Mouse (Mus musculus) CH12.LX (cell line): ENCODE measurements at regions not wholly inside any gene's neighbourhood (a gene's known extent, or its start where the extent isn't known, plus 50 kb on each side); places are given as distances from the start of the nearest gene placed in this dataset.

Source experiments
- DNase-seq: peaks from one replicate; pipeline ENCODE4 v3.0.0-alpha.2; 2013; ENCODE audit errors: extremely low read depth
- H3K27ac ChIP-seq: 2 replicates; pipeline ENCODE4 v1.5.1; 2012; ENCODE audit warnings: low read depth, mild to moderate bottlenecking, control low read depth, moderate library complexity; ENCODE audit not compliant: insufficient read depth
- H3K27me3 ChIP-seq: replicated peaks from 2 replicates; pipeline ENCODE3; 2012; ENCODE audit warnings: inconsistent platforms
- H3K36me3 ChIP-seq, 2 experiments: replicated peaks in 1 of 2; 2 replicates each; pipeline versions ENCODE3 to v1.6.1; 2012; ENCODE audit warnings: inconsistent platforms in 1 of 2, low read length in 1 of 2, mild to moderate bottlenecking in 1 of 2, mixed read lengths in 1 of 2, moderate library complexity in 1 of 2; ENCODE audit not compliant: control insufficient read depth in 1 of 2, insufficient read depth in 1 of 2
- H3K4me1 ChIP-seq, 2 experiments: 2 replicates each; pipeline ENCODE4 v1.6.1; 2012; ENCODE audit warnings: inconsistent platforms in 1 of 2, moderate library complexity in 1 of 2; ENCODE audit not compliant: insufficient read depth in 2 of 2, control insufficient read depth in 1 of 2
- H3K4me2 ChIP-seq: 2 replicates; pipeline ENCODE4 v1.6.1; 2012; ENCODE audit warnings: low read depth, mild to moderate bottlenecking, control low read depth; ENCODE audit not compliant: poor library complexity, insufficient read depth, severe bottlenecking
- H3K4me3 ChIP-seq, 3 experiments: fragments of 150-350 bp in 1 of 3; sonication (generic) in 1 of 3; replicated peaks in 1 of 3; 2 replicates each; pipeline versions ENCODE3 to v1.5.1; 2011 to 2012; ENCODE audit warnings: low read depth in 2 of 3, low read length in 2 of 3, mild to moderate bottlenecking in 2 of 3, moderate library complexity in 2 of 3, control low read depth in 1 of 3, improper control_type of control experiment in 1 of 3, inconsistent platforms in 1 of 3, mixed read lengths in 1 of 3; ENCODE audit not compliant: poor library complexity in 1 of 3
- H3K79me2 ChIP-seq: replicated peaks from 2 replicates; pipeline ENCODE4 v1.6.1; 2012; ENCODE audit warnings: mild to moderate bottlenecking, moderate library complexity; ENCODE audit not compliant: control insufficient read depth, poor library complexity, insufficient read depth, severe bottlenecking; ENCODE audit errors: extremely low read depth
- H3K9ac ChIP-seq: 2 replicates; pipeline ENCODE4 v1.6.1; 2012; ENCODE audit warnings: low read depth, mild to moderate bottlenecking, control low read depth, moderate library complexity; ENCODE audit not compliant: insufficient read depth
- H3K9me3 ChIP-seq: replicated peaks from 2 replicates; pipeline ENCODE3; 2012; ENCODE audit warnings: low read length, inconsistent platforms, mixed read lengths
- BHLHE40 ChIP-seq: IDR thresholded peaks from 2 replicates; pipeline ENCODE4 v1.6.1; 2011; ENCODE audit warnings: mild to moderate bottlenecking, low read depth, low read length, improper control_type of control experiment
- CHD1 ChIP-seq: IDR thresholded peaks from 2 replicates; pipeline ENCODE4 v1.6.1; 2012; ENCODE audit warnings: low read depth, low read length, improper control_type of control experiment, inconsistent platforms
- E2F4 ChIP-seq: IDR thresholded peaks from 2 replicates; pipeline ENCODE4 v1.6.1; 2011; ENCODE audit warnings: low read depth, low read length, improper control_type of control experiment; ENCODE audit not compliant: insufficient replicate concordance
- EP300 ChIP-seq: IDR thresholded peaks from 2 replicates; pipeline ENCODE4 v1.6.1; 2011; ENCODE audit warnings: low read length, improper control_type of control experiment
- GABPA ChIP-seq: IDR thresholded peaks from 2 replicates; pipeline ENCODE4 v1.6.1; 2012; ENCODE audit warnings: low read depth, low read length, improper control_type of control experiment, inconsistent platforms; ENCODE audit not compliant: insufficient replicate concordance
- HCFC1 ChIP-seq: IDR thresholded peaks from 2 replicates; pipeline ENCODE4 v1.6.1; 2012; ENCODE audit warnings: low read depth, mild to moderate bottlenecking, inconsistent platforms, low read length, improper control_type of control experiment
- IRF4 ChIP-seq: IDR thresholded peaks from 2 replicates; pipeline ENCODE4 v1.6.1; 2014; ENCODE audit warnings: low read depth, mild to moderate bottlenecking, inconsistent platforms, low read length, improper control_type of control experiment
- JUND ChIP-seq: conservative IDR thresholded peaks from 2 replicates; pipeline ENCODE4 v1.6.1; 2011; ENCODE audit warnings: low read depth, low read length, improper control_type of control experiment
- KAT2A ChIP-seq: IDR thresholded peaks from 2 replicates; pipeline ENCODE4 v1.6.1; 2012; ENCODE audit warnings: low read length, improper control_type of control experiment, inconsistent platforms; ENCODE audit not compliant: insufficient replicate concordance
- MAFK ChIP-seq: IDR thresholded peaks from 2 replicates; pipeline ENCODE4 v1.6.1; 2011; ENCODE audit warnings: low read length, improper control_type of control experiment; ENCODE audit not compliant: insufficient replicate concordance
- MAZ ChIP-seq: IDR thresholded peaks from 2 replicates; pipeline ENCODE4 v1.6.1; 2012; ENCODE audit warnings: low read depth, mild to moderate bottlenecking, inconsistent platforms, low read length, improper control_type of control experiment, moderate library complexity
- MEF2A ChIP-seq: IDR thresholded peaks from 2 replicates; pipeline ENCODE4 v1.6.1; 2014; ENCODE audit warnings: low read depth, mild to moderate bottlenecking, inconsistent platforms, low read length, improper control_type of control experiment, borderline replicate concordance
- MXI1 ChIP-seq: IDR thresholded peaks from 2 replicates; pipeline ENCODE4 v1.6.1; 2011; ENCODE audit warnings: mild to moderate bottlenecking, low read depth, low read length, improper control_type of control experiment
- MYC ChIP-seq: IDR thresholded peaks from 2 replicates; pipeline ENCODE4 v1.6.1; 2011; ENCODE audit warnings: low read depth, mild to moderate bottlenecking, improper control_type of control experiment, low read length
- RCOR1 ChIP-seq: conservative IDR thresholded peaks from 2 replicates; pipeline ENCODE4 v1.6.1; 2012; ENCODE audit warnings: low read depth, mild to moderate bottlenecking, inconsistent platforms, low read length, improper control_type of control experiment
- SIN3A ChIP-seq: IDR thresholded peaks from 2 replicates; pipeline ENCODE4 v1.6.1; 2012; ENCODE audit warnings: low read length, improper control_type of control experiment, inconsistent platforms
- TCF12 ChIP-seq: IDR thresholded peaks from 2 replicates; pipeline ENCODE4 v1.6.1; 2014; ENCODE audit warnings: low read depth, mild to moderate bottlenecking, inconsistent platforms, low read length, improper control_type of control experiment
- dilution Hi-C: fragments of 300-500 bp; cut with MboI; formaldehyde crosslinking; loops from 2 replicates; pipeline ENCODE4 v1.14.3; 2020; ENCODE audit warnings: low sequenced_read_pairs; ENCODE audit not compliant: extremely low pct_unique_long_range_greater_than_20kb, extremely low pct_ligation_motif_present
- in situ Hi-C: fragments of 300-500 bp; cut with MboI; formaldehyde crosslinking; loops from 3 replicates; pipeline ENCODE4 v1.14.3; 2019; ENCODE audit warnings: low sequenced_read_pairs, low pct_ligation_motif_present, low pct_unique_long_range_greater_than_20kb, mixed read lengths

DNA sequence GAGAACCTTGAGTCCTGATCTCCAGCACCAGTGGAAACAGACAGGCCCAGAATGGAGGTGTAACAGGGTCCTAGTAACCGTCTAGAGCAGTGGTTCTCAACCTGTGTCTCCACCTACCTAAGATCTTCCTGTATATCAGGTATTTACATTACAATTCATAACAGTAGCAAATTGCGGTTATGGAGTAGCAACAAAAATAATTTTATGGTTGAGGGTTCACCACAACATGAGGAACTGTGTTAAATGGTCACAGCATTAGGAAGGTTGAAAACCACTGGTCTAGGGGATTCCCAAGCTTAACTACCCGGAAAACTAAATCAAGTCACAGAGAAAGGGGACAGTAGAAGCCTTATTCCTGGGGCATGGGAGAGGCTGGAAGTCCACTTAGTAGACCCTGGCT, 84.5 kb downstream of the Ier5 start:
- Histone ChIP-seq H3K4me1 (peaks cover 21 to 30% of the 10 kb centered on the region in 2 experiments), H3K27ac (no peak overlapping the region), H3K4me3 (no peak overlapping the region), H3K27me3 (peaks cover 2% of the 10 kb centered on the region), H3K9me3 (no peaks in the 10 kb centered on the region), H3K36me3 (no peaks in the 10 kb centered on the region), H3K4me2 (no peak overlapping the region), H3K79me2 (no peaks in the 10 kb centered on the region), H3K9ac (no peak overlapping the region)
- peak; percentile 79 for TF ChIP-seq MAFK
- TF ChIP-seq JUND = peak; percentile 62
- TF ChIP-seq MEF2A = peak; percentile 71
- TF ChIP-seq MAZ = no peak
- TF ChIP-seq EP300 = peak; percentile 58; the same call in 1 of the 2 replicates
- 0 out of 2 replicates have a peak, but pooled peaks have one; percentile 15 for TF ChIP-seq BHLHE40
- TF ChIP-seq RCOR1 = no peak
- TF ChIP-seq TCF12 = no peak
- TF ChIP-seq MXI1 = no peak
- no peak for TF ChIP-seq GABPA
- TF ChIP-seq SIN3A = no peak
- peak; percentile 84 for TF ChIP-seq IRF4
- DNase-seq = peak; percentile 27
- in situ Hi-C loops = no loop called here
- dilution Hi-C loops = no loop called here

DNA sequence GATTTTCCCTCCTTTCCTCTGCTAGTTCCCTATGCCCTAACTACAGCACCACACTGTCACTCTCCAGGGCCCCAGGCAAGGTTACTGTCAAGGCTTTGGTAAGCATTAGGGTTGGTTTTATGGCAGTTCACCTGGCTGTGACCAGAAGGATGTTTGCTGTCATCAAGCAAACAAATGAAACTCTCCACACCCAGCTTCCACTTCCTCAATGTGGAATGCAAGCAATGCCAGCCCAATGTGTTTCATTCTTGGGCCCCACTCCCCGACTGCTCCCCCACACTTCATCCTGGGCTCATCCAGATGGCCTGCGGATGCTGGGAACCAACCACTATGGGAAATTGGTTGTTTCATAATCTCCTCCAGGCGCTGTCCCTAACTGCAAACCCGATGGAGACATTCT, 85.7 kb downstream of the Ier5 start:
- Histone ChIP-seq H3K4me3 (no peak overlapping the region), H3K4me1 (peaks cover 21 to 30% of the 10 kb centered on the region in 2 experiments), H3K9me3 (no peaks in the 10 kb centered on the region), H3K9ac (no peak overlapping the region), H3K36me3 (no peaks in the 10 kb centered on the region), H3K27ac (no peak overlapping the region), H3K4me2 (peak overlapping the region; percentile 19; the same call in 1 of the 2 replicates), H3K27me3 (no peaks in the 10 kb centered on the region), H3K79me2 (no peaks in the 10 kb centered on the region)
- TF ChIP-seq KAT2A (no peak), CHD1 (no peak), E2F4 (no peak), HCFC1 (no peak), MXI1 (no peak), MYC (no peak), JUND (no peak)
- in situ Hi-C loops = no loop called here
- dilution Hi-C loops = no loop called here
- peak; percentile 6 for DNase-seq
